Mouse (Mus musculus): ENCODE data around the gene Prss53.

- TF ChIP-seq POLR2A (IDR thresholded peaks at IDR 0.05; ENCODE audit: borderline replicate concordance, control insufficient read depth, low read depth, low read length), result no peak
- no peak for TF ChIP-seq CTCF (IDR thresholded peaks at IDR 0.05; ENCODE audit: control insufficient read depth, insufficient read depth, low read length)
These were observed 15.2 kb downstream of the Prss53 start for GRCm38 (mm10) chr7:127875627-127876001.
